Mouse (Mus musculus) embryo, embryonic 9.5 days (tissue): ENCODE results near the gene Parp4.

Experiments used
- DNase-seq: peaks from one replicate; pipeline ENCODE4 v3.0.0-alpha.2; 2017; ENCODE audit errors: extremely low spot score

Parp4 gene

DNA sequence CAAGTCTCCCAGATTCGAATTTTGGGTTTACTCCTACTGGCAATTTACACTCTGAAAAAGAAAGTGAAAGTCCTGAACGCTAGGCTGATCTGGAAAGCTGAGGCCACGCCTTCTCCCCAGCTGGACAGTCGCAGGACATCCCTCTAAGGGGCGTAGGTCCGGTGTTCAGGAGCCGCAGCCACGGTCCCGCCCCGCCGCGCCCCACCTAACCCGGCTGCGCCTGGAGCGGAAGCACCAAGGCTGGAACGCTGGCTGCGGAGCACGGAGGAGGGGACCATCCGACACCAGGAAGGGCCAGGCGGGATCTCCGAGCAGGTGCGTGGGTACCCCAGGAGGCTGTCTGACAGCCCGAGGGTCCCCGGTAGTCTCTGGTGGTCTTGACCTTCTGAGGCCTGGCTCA, at the start of gene Parp4, which contains the start of gene Cenpj:
TSS of gene Parp4 (plus strand) at position 204 of the 400 bp plus-strand sequence.
TSS of gene Cenpj (minus strand) at position 10 of the 400 bp plus-strand sequence.
- DNase-seq, result peak; percentile 66

DNA sequence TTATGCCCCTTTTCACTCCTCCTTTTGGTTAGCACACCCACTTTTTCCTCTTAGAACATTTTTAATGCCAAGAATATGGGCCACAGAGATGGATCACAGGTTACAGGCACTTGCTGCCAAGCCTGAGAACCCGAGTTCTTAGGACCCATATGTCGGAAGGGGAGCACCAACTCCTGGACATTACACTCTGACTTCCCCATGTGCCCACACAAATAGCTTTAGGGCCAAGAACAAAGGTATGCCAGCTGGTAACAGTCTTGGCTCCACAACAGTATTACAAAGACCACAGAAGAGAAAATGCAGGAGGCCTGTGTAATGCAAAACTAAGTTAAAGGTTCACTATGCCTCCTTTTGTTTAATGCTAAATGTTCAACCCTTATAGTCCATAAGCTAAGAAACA, 44.6 kb upstream of the Parp4 start:
- DNase-seq, result no peak

DNA sequence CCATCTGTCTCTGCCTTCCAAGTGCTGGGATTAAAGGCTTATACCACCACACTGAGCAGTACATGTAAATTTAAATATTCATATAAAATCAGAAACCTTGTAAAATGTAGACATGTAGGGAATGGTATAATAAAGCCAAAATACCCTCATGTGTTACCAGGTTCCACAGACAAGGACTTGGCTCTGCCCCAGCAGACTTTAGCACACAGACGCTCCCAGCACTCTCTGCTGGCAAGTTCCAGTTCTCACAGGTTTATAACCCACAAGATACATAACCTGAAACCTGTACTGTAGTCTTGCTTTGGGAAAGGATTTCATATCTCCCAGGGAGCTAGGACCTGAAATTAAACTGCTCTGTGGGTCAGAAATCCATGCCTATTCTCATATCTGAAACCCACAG, 30.5 kb upstream of the Parp4 start:
- DNase-seq, result no peak

DNA sequence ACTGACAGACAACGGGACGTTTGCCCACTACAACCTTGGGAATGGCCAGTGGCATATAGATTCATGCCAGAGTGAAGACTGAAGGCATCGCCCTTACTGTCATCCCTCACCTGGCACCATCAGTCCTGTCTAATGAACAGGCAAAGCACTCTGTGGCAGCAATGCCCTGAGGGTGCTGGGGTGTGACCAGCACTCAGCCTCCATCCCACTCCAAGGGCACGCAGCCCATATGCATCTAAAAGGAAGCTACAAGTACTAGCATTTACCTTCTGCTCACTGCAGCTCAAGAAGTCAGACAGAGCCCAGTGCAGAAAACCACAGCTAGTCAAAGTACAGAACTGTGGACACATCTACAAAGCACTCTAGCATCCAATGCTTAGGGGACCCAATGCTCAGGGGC, 29.9 kb upstream of the Parp4 start:
- no peak for DNase-seq

DNA sequence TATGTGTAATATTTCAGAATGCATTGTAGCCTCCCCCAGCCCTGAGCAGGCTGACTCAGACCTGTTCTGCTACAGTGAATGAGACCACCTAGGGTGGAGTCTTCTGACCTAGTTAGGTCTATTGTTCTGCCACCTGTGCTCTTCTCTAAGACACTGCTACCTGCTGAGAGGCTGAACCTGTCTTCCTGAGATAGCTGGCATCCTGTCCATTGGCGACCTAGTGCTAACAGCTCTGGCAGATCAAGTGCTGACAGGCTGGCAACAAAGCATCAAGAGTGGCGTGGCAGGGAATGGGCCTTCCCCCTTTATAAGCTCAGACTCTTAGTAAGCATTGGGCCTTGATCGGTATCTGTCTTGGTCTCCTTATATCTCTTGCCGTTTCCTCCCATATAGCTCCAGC, 24.5 kb upstream of the Parp4 start:
- no peak for DNase-seq

DNA sequence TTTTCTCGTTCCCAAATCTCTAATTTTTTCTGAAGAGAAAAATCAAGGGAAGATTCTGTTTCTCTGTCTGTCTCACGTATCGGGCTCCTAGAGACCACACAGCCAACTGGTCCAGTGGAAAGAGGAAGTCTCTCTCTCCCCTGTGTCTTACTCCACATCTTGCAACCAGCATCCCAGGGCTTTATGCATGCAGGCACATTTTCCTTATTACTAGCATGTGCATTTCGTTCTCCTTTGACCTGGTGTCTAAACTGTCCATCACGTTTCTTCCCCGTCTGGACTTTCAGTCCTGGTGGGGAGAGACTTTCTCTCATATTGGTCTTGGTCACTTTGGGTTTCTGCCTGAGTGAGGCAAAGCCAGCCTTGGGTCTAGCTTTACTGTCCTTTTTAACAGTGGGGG, 22.5 kb upstream of the Parp4 start:
- no peak for DNase-seq

DNA sequence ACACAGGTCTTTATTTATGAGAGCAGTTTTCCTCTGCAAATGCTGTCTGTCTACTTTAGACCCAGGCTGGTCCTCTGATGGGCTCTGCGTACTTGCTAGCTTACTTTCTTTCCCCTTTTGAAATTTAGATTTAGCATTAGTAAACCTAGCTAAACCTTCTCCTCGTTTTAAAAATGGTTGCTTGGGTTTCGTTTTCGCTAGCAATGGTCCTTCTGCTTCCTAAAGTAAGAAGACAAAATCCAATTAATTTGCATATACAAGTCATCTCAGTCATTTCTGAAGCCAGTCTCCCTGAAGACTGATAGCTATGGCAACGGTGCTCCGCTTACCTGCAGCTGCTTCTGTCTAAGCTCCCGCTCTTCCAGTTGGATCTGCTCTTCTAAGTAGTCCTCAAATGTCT, 22.1 kb upstream of the Parp4 start:
- DNase-seq, result no peak

DNA sequence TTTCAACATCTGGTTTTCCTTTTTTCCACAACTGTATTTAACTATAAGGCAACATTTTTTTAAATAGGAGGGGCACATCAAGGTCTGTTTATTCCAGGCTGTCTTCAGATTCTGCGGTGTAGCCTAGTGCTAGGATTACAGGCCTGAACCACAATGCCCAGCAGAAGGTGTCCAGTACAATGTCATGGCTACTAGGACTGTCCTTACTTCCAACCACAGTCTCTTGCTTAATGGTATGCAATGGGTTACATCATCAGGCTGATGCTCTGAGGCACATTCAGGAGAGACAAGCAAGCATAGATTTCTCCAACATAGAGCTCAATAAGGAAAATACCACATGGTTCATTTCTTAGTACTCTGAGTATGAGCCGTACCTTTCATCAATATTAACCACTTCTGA, 20.7 kb upstream of the Parp4 start:
- DNase-seq, result no peak

DNA sequence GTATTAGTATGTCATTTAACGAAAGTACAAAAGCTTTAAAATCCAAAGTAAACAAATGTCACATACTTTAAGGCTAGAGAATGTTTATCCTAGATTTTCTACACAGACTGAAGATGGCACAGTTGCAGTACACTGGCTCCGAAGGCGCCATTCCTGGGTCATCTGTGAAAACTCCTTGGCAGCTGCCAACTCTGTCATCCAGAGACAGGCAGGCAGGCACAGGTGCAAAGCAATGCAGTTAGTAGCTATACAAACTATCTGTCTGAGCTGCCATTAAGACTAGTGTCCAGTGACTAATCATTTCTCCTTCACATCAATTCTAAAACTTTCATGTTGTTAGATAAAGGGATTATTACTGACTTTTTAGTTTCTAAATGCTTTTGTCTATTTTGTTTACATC, 16.3 kb upstream of the Parp4 start:
- no peak for DNase-seq

DNA sequence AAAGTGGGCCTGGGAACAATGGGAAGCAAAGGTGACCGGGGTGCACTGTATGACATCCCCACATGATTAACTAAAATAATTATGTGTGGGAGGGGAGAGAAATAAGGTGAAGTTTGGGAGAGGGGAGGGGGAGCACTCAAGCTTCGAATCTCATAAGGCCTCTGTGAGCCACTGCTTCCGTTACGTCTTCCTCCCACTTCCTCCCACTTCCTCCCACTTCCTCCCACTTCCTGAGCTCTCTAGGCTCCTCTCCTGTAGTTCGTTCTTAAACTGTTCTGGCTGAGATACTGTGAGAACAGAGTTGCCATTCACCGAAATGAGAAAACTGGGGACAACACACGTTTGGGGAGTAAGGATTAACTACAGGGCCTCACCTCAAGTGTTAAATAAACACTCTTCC, 7.9 kb upstream of the Parp4 start:
- DNase-seq, result no peak

DNA sequence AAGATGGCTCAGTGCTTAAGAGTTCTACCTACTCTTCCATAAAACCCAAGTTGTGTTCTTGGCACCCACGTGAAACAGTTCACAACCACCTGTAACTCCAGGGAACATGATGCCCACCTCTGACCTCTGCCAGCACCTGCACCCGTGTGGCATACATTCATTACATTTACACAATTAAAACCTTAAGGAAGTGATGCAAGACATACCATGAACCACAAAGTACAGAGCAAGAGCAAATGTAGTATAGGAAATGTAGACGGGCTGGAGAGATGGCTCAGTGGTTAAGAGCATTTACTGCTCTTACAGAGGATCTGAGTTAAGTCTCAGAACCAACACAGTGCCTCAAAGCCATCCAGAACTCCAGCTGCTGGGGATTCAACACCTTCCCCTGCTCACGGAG, 6.4 kb upstream of the Parp4 start:
- DNase-seq, result no peak

DNA sequence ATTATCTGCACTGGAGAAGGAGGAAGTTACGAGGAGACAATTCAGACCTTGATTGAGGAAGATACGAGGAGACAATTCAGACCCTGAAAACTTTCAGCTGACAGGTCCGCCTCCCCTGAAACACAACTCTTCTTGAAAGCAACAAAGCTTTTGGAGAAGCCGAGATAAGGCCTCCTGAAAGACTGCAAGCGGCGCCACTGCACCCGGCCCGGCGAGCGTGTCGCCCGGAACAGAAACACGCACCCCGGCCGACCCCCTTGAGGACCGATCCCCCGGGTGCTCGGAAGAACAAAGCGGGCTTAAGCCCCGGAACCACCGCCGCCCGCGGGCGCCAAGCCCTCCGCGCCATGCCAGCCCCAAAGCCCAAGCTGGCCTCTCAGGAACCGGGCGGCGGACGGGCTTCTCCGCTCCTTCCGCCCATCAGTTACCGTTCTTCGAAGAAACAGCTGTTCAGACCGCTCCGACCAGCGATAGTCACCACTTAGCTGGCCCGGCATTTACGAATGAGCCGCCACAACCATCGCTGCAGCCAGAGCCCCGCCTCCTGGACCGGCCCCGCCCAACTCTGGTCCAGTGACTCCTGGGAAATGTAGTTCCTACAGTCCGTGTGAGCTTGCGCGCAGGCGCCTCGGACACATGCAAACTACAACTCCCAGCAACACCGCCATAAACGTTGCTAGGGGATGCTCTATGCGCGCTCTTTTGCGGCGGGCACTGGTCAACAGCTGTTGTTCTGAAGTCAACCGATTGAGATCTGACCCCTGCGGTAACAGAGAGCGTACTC, 3.9 kb upstream of the Parp4 start:
- DNase-seq, result peak; percentile 96

DNA sequence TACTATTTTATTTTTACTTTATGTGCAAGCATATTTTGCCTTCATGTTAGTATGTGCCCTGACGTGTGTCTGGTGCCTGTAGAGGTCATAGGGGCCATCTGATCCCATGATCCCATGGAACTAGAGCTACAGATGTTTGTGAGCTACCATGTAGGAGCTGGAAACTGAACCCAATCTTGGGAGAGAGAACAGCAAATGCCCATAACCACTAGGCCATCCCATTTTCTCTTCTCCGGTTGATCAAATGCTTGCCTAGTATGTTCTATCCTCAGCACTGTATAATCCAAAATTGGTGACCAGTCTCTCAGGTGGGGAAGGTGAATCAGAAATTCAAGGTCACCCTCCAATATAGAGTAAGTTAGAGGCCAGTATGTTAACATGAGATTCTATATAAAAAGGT, 2.9 kb upstream of the Parp4 start:
- DNase-seq, result no peak

DNA sequence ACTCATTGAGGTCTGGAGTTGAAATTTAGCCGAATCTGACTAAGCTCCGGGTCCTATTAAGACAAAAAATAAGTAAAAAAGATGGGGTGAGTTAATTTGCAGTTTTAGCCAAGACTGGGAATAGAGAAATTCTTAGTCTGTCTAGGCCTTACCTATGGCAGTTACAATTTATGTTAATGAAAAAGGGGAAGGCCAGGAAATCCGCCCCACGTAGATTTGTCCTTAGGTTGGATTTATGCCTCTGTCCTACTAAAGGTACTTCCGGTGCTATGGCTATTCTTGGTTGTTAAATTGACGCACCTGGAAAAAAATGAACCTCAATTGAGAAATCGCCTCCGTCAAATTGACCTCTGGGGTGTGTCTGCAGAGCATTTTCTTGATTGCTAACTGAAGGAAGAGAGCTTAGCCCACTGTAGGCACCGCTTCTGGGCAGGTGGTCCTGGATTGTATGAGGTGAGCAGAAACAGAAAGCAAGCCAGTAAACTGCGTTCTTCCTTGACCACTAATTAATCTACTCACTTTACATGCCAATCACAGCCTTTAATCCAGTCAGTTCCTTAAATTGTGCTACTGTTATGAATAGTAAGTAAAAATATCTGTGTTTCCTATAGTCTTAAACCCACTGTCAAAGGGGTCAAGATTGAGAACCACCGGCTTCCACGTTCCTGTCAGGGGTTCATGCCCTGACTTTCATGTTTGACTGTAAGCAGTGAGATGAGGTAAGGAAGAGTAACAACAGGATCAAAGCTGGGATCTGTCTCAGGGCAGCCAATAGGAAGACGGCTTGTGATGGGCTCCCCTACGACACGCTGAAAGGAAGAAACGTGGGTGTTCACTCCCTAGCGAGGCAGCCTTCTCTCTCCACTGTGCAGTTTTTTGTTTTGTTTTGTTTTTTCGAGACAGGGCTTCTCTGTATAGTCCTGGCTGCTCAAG, 816 bp downstream of the Parp4 start:
- no peak for DNase-seq

DNA sequence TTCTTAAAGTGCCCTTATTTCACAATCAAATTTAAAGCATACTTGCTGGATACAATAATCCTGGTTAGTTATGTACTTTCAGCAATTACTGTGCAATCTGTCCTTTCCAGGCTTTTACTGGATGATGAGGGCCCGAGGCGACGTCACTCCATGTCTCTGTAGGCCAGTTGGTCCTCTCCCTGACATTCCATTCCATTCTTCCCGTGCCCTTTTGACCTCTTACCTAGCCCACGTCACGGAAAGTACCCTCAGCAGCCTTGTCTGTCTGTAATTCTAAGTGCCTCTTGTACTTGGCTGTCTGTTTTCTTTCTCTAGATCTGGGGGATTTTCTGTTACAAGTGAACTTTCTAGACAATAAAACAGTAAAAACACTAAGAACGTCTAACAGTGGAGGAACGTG, 3.6 kb downstream of the Parp4 start:
- peak; percentile 26 for DNase-seq

DNA sequence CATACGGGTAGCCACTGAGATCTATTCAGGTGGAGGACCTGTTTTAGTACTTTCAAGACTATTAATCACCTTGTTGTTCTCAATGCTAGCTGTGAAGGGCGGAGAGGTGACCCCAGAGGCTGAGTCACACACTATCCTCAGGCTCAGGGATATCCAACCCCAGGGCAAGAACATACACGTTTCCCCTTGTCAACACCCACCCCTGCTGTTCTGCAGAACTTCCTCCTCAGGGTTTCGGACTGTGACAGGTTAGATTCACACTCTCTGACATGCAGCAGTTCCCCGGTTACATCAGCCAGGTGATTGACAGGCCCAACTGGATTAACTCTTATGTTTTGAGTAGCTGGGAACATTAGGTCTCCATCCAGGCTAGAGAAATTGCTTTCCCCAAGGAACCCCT, 5.7 kb downstream of the Parp4 start:
- DNase-seq, result no peak

DNA sequence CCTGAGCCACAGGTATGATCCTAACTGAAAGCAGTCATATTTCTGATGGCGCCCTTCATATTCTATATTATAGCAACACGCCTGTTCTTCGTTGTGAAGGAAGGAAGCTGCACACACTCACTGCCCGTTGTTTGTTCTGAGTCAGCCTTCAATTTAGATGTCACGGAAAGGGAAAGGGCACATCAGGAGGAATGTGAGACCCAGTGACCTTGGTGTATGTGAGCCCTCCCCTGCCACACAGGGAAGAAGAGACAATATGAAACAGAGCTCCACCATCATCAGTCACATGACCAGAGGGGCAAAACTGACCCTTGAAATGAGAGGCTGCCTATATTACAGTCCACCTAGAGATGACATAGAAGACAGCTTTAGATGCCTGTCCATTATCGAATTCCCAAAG, 6.9 kb downstream of the Parp4 start:
- no peak for DNase-seq

DNA sequence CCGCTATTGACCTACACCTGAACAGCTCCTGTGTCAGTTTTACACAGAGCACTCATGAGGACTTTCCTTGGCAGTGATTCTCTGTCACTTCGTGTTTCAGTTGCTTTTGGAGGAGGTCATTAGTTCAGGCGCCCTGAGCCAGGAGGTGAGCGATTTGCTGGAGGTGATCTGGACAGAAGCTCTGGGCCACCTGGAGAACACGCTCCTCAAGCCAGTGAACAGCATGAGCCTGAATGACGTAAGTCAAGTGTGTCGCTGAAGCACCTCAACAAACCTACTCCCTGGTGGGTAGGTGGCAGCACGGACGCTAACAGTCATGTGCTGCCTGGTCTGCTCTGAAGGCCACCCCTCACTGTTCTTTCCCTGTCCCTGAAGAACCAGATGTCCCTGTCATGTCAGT, 16.8 kb downstream of the Parp4 start:
- DNase-seq, result no peak

DNA sequence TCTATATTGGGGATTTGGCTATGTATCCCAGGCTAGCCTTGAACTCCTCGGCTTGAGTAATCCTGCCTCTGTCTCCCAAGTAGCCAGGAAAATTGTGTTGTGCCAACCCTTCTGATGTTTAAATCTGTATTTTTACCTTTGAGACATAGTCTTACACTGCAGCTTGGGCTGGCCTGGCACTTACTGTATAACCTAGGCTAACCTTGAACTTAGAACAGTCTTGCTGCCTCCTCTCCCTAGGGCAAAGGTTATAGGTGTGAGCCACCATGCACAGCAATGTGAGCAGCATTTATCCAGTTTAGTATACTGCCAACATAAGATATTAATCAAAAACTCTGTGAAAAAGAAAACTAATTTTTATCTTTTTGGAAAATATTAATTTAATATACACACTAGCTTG, 19.4 kb downstream of the Parp4 start:
- no peak for DNase-seq

DNA sequence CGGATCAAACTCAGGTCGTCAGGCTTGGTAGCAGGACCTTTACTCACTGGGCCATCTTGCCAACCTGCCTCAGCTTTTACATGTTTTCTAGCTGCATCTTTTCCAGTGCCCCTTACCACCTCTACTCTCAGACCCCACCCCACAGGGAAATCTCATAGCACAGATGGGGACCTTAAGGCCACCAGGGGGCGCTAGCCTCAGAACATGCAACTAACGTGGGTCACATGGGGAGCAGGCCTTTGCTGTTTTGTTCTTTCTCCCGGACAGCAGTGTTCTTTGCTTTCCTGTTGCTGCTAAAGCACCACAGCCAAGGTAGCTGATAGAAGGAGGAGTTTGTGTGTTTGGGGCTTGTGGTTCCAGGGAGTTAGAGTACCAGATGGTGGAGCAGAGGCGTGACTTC, 23.3 kb downstream of the Parp4 start:
- peak; percentile 44 for DNase-seq

DNA sequence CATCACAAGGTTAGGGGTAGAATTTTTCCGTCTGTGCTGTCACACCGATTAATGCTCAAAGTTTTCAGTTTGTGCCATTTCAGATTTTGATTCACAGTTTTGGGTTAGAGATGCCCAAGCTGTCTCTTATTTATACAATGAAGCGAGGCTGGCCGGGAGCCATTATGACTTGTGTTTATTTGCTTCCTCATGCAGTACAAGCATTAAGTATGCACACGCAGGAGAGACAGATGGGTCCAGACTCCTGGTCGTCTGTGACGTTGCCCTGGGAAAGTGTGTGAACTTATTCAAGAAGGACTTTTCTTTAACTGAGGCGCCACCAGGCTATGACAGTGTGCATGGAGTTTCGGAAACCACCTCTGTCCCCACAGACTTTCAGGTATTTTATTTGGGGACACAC, 26.6 kb downstream of the Parp4 start:
- no peak for DNase-seq

DNA sequence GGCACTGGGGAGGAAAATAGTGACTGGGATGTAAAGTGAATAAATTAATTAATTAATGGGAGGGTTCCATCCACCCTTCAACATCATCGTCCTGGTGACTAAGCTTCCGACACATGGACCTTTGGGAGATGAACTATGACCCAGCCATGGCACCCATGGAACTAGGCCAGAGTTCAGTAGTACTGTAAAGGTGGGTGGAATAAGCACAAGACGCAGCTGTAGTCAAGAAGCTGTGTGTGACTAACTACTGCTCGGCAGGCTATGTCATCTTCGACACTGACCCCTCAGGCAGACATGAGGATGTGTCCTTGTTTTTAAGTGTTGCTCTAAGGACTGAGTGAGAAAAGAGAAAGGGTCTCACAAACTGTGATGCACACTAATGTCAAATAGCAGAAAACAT, 29.0 kb downstream of the Parp4 start:
- DNase-seq, result no peak

DNA sequence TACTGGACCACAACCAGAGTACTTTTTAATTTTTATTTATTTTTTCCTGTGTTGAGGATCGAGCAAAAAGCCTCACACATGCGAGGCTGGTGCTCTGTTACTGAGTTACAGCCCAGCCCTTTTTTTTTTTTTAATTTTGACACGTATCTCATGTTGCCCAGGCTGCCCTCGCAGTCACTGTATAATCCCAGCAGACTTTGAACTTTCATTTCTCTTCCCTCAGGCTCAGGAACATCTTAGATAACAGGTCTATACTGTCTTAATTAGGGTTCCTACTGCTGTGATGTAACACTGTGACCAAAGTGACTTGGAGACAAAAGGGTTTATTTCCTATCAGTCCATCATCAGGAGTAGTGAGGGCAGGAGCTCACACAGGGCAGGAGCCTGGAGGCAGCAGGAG, 29.7 kb downstream of the Parp4 start:
- DNase-seq, result no peak
